Mouse (Mus musculus) stomach, embryonic 14.5 days (tissue): ENCODE results near the gene Pih1d2. TPM values are rescaled to one million over a fixed set of nuclear protein-coding genes. Genes with fewer than 3 reads are reported as not detected.
"Not testable (repeated sequence)": the region's sequence is repeated elsewhere in the genome, so short reads cannot be mapped to it uniquely, and the experiment has no call there.

Experiments
- ATAC-seq: fragments of 200-750 bp; cut with Nextera tagmentation; 2 replicates; pipeline ENCODE4 v1.8.0; 2017; ENCODE audit warnings: low read depth, moderate TSS enrichment; ENCODE audit not compliant: insufficient number of reproducible peaks, insufficient read depth, low FRiP score
- H3K27ac ChIP-seq: fragments of 300-500 bp; sonication (generic); 2 replicates; pipeline ENCODE4 v1.5.1; 2014; ENCODE audit warnings: mild to moderate bottlenecking, low read length, moderate library complexity, mixed read lengths
- H3K27me3 ChIP-seq: fragments of 300-500 bp; sonication (generic); 2 replicates; pipeline ENCODE4 v1.6.1; 2014; ENCODE audit warnings: low read length, control low read depth, mixed read lengths; ENCODE audit not compliant: control insufficient read depth, insufficient read depth
- H3K36me3 ChIP-seq: fragments of 300-500 bp; sonication (generic); 2 replicates; pipeline ENCODE4 v1.6.1; 2014; ENCODE audit warnings: mild to moderate bottlenecking, control low read depth, low read length, moderate library complexity, mixed read lengths; ENCODE audit not compliant: control insufficient read depth, insufficient read depth
- H3K4me1 ChIP-seq: fragments of 300-500 bp; sonication (generic); 2 replicates; pipeline ENCODE4 v1.6.1; 2014; ENCODE audit warnings: low read length, control low read depth, mixed read lengths; ENCODE audit not compliant: control insufficient read depth, insufficient read depth
- H3K4me2 ChIP-seq: fragments of 300-500 bp; sonication (generic); replicated peaks from 2 replicates; pipeline ENCODE4 v1.6.1; 2014; ENCODE audit warnings: low read depth, low read length, control low read depth
- H3K4me3 ChIP-seq: fragments of 300-500 bp; sonication (generic); 2 replicates; pipeline ENCODE4 v1.5.1; 2014; ENCODE audit warnings: low read depth, low read length, control low read depth
- H3K9ac ChIP-seq: fragments of 300-500 bp; sonication (generic); replicated peaks from 2 replicates; pipeline ENCODE4 v1.6.1; 2014; ENCODE audit warnings: low read depth, mild to moderate bottlenecking, control low read depth, low read length, moderate library complexity, mixed read lengths
- H3K9me3 ChIP-seq: fragments of 300-500 bp; sonication (generic); 2 replicates; pipeline ENCODE4 v1.6.1; 2016; ENCODE audit warnings: low read depth, low read length, control low read depth; ENCODE audit not compliant: control insufficient read depth
- WGBS: fragments of 180-500 bp; shearing (Covaris S2); extraction: QIAGEN DNeasy Blood & Tissue Kit; methylation state at CpG from one replicate; pipeline ENCODE4 v1.1.7; 2014; 5-methylcytosine and 5-hydroxymethylcytosine counted together
- polyA plus RNA-seq: library from polyadenylated mRNA; unstranded; fragments of >200 nt; fragmentation: Nextera tagmentation; extraction: Ambion mirVana; gene quantifications from 2 replicates; pipeline ENCODE4 v1.2.1, GENCODE M21; 2014

Gene Pih1d2
- polyA plus RNA-seq, 1 experiment from 2014 or later, result 5.4 TPM

DNA sequence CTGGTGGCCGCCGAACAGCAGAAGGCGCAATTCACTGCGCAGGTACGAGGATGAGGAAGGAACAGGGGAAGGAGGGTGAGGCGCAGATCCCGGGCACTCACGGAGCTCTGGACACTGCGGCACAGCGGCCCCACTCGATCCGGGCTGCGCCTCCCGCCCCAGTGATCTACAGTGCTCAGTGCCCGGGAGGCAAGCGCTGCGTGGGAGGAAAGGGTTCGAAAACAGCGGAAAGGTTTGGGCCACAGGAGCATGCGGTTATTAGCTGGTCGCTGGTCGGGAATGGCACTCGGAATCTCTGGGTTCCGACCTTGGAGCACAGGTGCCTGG is 13.2 kb upstream of the Pih1d2 start:
- ATAC-seq, result peak; percentile 88
- H3K4me1 ChIP-seq, result peaks cover 12% of the 10 kb centered on the region; the same call in 1 of the 2 replicates
- peak overlapping the region; percentile 84 for H3K27ac ChIP-seq
- peak overlapping the region; percentile 73 for H3K4me2 ChIP-seq
- under 1% methylated on average over 24 of the region's 24 CpGs for WGBS
- H3K9ac ChIP-seq, result peak overlapping the region; percentile 83
- no peaks in the 10 kb centered on the region for H3K9me3 ChIP-seq
- peaks cover 17% of the 10 kb centered on the region for H3K36me3 ChIP-seq
- H3K4me3 ChIP-seq, result peak overlapping the region; percentile 89
- no peaks in the 10 kb centered on the region for H3K27me3 ChIP-seq

DNA sequence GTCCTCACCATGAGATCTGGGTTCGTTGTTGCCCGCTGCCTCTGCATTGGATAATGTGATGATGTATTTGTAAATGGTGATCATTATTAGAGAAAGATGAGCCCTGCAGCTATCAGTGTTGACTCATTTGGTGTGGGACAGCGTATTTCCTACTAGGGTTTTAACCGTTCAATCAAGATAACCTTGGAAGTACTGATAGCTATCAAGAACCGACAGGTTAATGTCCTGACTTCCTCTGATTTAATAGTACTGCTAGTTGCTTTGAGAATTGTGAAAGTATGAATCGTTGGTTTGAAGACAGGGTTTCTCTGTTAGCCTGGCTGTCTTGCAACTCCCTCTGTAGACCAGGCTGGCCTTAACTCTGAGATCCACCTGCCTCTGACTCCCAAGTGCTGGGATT is 12.8 kb upstream of the Pih1d2 start:
- H3K4me2 ChIP-seq, result peak overlapping the region; percentile 73
- WGBS, result 2% methylated on average over 6 of the region's 6 CpGs
- no peak for ATAC-seq
- H3K4me1 ChIP-seq, result peaks cover 12% of the 10 kb centered on the region; the same call in 1 of the 2 replicates
- peak overlapping the region; percentile 84; the same call in 1 of the 2 replicates for H3K27ac ChIP-seq
- no peaks in the 10 kb centered on the region for H3K27me3 ChIP-seq
- H3K4me3 ChIP-seq, result peak overlapping the region; percentile 89
- H3K36me3 ChIP-seq, result peaks cover 16% of the 10 kb centered on the region
- H3K9me3 ChIP-seq, result no peaks in the 10 kb centered on the region
- H3K9ac ChIP-seq, result peak overlapping the region; percentile 83

DNA sequence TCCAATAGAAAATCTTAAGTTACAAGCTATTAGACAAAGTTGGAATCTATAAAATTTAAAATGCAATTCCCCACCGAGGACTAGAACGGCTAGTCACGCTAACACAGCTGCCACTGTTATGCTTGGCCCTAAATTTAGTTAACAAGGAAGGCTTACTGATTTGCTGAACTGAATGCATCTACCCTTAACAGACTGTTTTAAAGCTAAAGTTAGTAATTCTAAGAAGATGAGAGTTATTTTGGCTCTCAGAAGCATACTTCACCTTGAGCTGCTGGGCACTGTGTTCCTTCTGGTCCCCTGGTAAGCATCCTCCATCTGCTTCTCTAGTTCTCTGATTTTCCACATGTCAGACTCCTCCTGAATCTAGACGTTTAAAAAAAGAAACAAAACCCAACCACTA is 5.0 kb upstream of the Pih1d2 start:
- ATAC-seq, result no peak
- no peaks in the 10 kb centered on the region for H3K9me3 ChIP-seq
- peaks cover 50% of the 10 kb centered on the region for H3K36me3 ChIP-seq
- no peak overlapping the region for H3K27ac ChIP-seq
- H3K9ac ChIP-seq, result no peak overlapping the region
- no peak overlapping the region for H3K4me3 ChIP-seq
- H3K27me3 ChIP-seq, result no peaks in the 10 kb centered on the region
- no peak overlapping the region for H3K4me2 ChIP-seq
- 0 out of 2 replicates have a peak, but pooled peaks cover 5% of the 10 kb centered on the region for H3K4me1 ChIP-seq
- WGBS, result 87% methylated on average over 4 of the region's 4 CpGs

- Histone ChIP-seq H3K4me3 (peak overlapping the region; percentile 97), H3K4me1 (0 out of 2 replicates have a peak, but pooled peaks cover 7% of the 10 kb centered on the region), H3K36me3 (peaks cover 29% of the 10 kb centered on the region), H3K9ac (peak overlapping the region; percentile 92), H3K27me3 (no peaks in the 10 kb centered on the region), H3K27ac (peak overlapping the region; percentile 97), H3K4me2 (peak overlapping the region; percentile 72), H3K9me3 (no peaks in the 10 kb centered on the region)
- WGBS, result 33% methylated on average over 11 of the region's 11 CpGs
- no peak for ATAC-seq
Measured at GRCm38 (mm10) chr9:50616161-50616560, 960 bp upstream of the Pih1d2 start.

DNA sequence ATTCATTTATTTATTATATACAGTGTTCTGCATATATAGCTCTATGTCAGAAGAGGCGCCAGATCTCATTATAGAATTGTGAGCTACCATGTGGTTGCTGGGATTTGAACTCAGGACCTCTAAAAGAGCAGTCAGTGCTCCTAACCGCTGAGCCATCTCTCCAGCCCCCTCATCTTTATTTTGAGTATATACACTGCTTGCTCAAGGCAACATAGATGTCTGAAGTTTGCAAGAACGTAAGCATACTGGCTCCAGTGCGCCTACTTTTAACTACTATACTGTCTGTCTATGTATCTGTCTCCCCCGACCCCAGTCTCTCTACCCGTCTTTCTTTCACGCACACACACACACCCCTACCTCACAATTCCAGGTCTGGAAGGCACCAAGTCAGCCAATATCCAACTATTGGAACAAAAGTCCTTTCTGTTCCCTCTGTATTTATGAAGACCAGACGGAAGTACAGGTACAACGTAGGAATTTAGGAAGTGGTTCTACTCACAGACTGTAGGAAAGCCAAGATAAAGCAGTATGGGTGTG is 741 bp downstream of the Pih1d2 start:
- Histone ChIP-seq H3K27ac (no peak overlapping the region), H3K27me3 (no peaks in the 10 kb centered on the region), H3K4me3 (peak overlapping the region; percentile 97), H3K9ac (0 out of 2 replicates have a peak overlapping the region, but pooled peaks have one; percentile 92), H3K4me2 (peak overlapping the region; percentile 72), H3K4me1 (0 out of 2 replicates have a peak, but pooled peaks cover 7% of the 10 kb centered on the region), H3K36me3 (peaks cover 19% of the 10 kb centered on the region), H3K9me3 (no peaks in the 10 kb centered on the region)
- 60% methylated on average over 9 of the region's 9 CpGs for WGBS
- no peak for ATAC-seq

GRCm38 (mm10) chr9:50630903-50631302 is 13.8 kb downstream of the Pih1d2 start:
- WGBS, result 90% methylated on average over 6 of the region's 8 CpGs
- not testable (repeated sequence) for H3K9me3 ChIP-seq, H3K27ac ChIP-seq, H3K4me2 ChIP-seq, H3K4me1 ChIP-seq, H3K4me3 ChIP-seq, H3K27me3 ChIP-seq, ATAC-seq, H3K9ac ChIP-seq
- peaks cover 11% of the 10 kb centered on the region for H3K36me3 ChIP-seq

DNA sequence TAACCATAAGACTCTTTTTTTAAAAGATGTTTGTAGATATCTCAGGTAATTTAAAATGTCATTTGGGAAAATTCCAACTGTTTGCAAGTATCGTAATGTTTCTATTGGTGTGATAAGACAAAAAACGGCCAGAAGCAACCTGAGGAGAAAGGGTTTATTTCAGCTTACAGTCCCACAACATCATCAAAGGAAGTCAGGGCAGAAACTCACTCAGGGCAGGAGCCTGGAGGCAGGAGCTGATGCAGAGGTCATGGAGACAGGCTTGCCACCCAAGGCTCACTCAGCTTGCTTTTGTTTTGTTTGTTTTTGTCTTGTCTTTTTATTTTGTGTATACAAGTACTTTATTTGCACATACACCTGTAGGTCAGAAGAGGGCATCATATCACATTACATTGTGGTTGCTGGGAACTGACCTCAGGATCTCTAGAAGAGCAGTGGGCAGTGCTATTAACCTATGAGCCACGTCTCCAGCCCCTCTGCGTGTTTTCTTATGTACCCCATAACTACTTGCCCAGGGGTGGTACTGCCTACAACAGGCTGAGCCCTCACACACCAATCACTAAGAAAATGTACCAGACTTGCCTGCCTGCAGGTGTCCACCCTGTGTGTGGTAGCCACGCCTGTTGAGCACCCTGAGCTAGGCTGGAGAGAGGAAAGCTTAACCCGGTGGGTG is 15.0 kb downstream of the Pih1d2 start:
- no peaks in the 10 kb centered on the region for H3K9me3 ChIP-seq
- WGBS, result 83% methylated on average over 6 of the region's 6 CpGs
- peaks cover 15% of the 10 kb centered on the region for H3K36me3 ChIP-seq
- H3K4me3 ChIP-seq, result no peak overlapping the region
- H3K27ac ChIP-seq, result no peak overlapping the region
- ATAC-seq, result no peak
- H3K27me3 ChIP-seq, result no peaks in the 10 kb centered on the region
- no peak overlapping the region for H3K4me2 ChIP-seq
- H3K9ac ChIP-seq, result no peak overlapping the region
- H3K4me1 ChIP-seq, result no peaks in the 10 kb centered on the region

GRCm38 (mm10) chr9:50633059-50633458 is 15.9 kb downstream of the Pih1d2 start:
- 69% methylated on average over 2 of the region's 2 CpGs for WGBS
- H3K9ac ChIP-seq, result no peak overlapping the region
- H3K27ac ChIP-seq, result no peak overlapping the region
- H3K27me3 ChIP-seq, result no peaks in the 10 kb centered on the region
- H3K4me2 ChIP-seq, result no peak overlapping the region
- H3K36me3 ChIP-seq, result peaks cover 22% of the 10 kb centered on the region
- no peak for ATAC-seq
- H3K4me1 ChIP-seq, result no peaks in the 10 kb centered on the region
- no peaks in the 10 kb centered on the region for H3K9me3 ChIP-seq
- no peak overlapping the region for H3K4me3 ChIP-seq
